Mouse (Mus musculus) bone marrow macrophage, adult 2 months (primary cell): Measurements from ENCODE around the gene Mical3. TPM values are rescaled to one million over a fixed set of nuclear protein-coding genes. Genes with fewer than 3 reads are reported as not detected.
A peak's percentile ranks its signal among the peaks of the same experiment; 100 is the strongest.

ENCODE experiments used
- H3K27ac ChIP-seq: 2 replicates; pipeline ENCODE4 v1.5.1; 2012; ENCODE audit warnings: low read depth, low read length; ENCODE audit not compliant: insufficient read depth
- H3K4me1 ChIP-seq: 2 replicates; pipeline ENCODE4 v1.6.1; 2012; ENCODE audit warnings: low read length; ENCODE audit not compliant: control insufficient read depth, insufficient read depth
- H3K4me3 ChIP-seq: 2 replicates; pipeline ENCODE4 v1.5.1; 2012; ENCODE audit warnings: mild to moderate bottlenecking, low read length, moderate library complexity; ENCODE audit not compliant: insufficient read depth
- CTCF ChIP-seq: IDR thresholded peaks from 2 replicates; pipeline ENCODE4 v1.5.1; 2012; ENCODE audit warnings: low read depth, mild to moderate bottlenecking, low read length, moderate library complexity
- POLR2A ChIP-seq: IDR thresholded peaks from 2 replicates; pipeline ENCODE4 v1.6.1; 2012; ENCODE audit warnings: mild to moderate bottlenecking, low read depth, low read length, borderline replicate concordance
- polyA plus RNA-seq: library from polyadenylated mRNA; stranded (reverse); fragments of >200 nt; gene quantifications from 2 replicates; pipeline ENCODE4 v1.2.4, GENCODE M21; 2012; ENCODE audit not compliant: missing spikeins, insufficient read depth, insufficient read length

Mical3 gene
- polyA plus RNA-seq, 1 experiment: 4.1 TPM

DNA sequence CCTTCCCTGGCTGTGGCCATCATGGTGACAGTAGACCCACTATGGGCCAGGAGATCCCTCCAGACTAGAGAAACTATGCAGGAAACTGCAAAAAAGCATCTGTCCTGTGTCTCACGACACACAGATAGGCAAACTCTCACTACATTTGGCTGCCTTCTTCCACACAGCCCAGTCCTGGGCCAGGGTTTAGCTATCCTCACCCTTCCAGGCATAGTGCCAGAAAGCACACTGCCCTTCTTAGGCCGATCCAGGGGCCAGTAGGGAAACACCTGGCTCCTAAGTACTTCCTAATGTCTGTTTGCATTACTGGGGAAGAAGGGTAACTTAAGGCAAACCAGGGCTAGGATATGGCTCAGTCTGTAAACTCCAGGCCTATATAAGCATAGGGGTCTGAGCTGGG is 217.9 kb downstream of the Mical3 start:
- H3K27ac ChIP-seq: peak overlapping the region; percentile 51

DNA sequence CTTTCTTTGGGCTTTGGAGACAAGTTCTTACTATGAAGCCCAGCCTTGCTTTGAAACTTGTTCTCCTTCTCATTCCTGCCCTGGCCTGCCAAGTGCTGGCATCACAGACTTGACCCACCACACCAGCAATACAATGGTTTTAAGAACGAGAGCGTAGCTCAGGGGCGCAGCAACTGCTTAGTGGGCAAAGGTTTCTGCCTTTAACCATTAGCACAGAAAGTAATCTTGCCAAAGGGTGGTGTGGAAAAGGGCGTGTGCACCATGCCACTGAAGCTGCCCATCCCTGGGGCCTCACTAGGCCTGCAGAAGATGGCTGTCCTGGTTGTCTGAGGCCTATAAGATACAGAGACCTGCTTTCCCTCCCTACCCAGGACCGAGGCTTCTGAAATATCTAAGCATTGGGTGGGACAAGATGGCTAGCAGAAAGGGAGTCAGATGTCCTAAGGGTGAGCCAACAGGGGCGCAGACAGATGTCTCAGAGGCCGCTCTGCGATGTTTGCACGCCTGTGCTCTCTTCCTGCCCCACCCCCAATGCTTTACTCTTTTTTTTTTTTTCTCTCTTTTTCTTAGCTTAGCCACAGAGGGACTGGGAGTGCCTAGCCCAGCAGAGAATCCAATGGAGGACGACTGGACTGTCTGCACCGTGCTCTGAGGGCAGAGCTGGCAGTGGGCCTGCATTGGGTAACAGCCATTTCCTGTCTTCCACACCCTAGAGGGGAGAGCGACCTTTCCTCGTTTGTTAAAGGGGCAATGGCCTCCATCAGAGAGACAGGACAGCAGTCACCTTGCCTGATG is 219.4 kb downstream of the Mical3 start:
- H3K4me3 ChIP-seq: no peak overlapping the region; the same call in 1 of the 2 replicates
- H3K27ac ChIP-seq: peak overlapping the region; percentile 32
- TF ChIP-seq CTCF (no peak), POLR2A (no peak)
- peaks cover 69% of the 10 kb centered on the region for H3K4me1 ChIP-seq

More for the DNA sequence above, 217.9 kb downstream of the Mical3 start:
- Histone ChIP-seq H3K4me1 (peaks cover 58% of the 10 kb centered on the region), H3K4me3 (no peak overlapping the region)
- no peak for TF ChIP-seq POLR2A
- no peak for TF ChIP-seq CTCF

DNA sequence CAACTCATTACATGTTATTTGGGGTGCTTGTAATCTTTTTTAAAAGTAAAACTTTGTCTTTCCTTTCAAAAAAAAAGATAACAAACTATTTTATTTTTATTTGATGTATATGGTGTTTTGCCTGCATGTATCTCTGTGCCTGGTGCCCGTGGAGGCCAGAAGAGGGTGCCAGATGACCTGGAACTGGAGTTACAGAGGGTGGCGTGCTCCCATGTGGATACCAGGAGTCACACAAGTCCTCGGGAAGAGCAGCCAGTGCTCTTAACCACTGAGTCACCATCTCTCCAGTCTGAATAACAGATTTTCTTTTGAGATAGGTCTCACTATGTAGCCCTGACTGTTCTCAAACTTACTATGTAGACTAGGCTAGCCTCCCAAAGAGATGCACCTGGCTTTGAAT is 221.3 kb downstream of the Mical3 start:
- TF ChIP-seq POLR2A: no peak
- TF ChIP-seq CTCF: no peak
- H3K4me1 ChIP-seq: peaks cover 62% of the 10 kb centered on the region
- H3K4me3 ChIP-seq: no peak overlapping the region
- no peak overlapping the region for H3K27ac ChIP-seq

DNA sequence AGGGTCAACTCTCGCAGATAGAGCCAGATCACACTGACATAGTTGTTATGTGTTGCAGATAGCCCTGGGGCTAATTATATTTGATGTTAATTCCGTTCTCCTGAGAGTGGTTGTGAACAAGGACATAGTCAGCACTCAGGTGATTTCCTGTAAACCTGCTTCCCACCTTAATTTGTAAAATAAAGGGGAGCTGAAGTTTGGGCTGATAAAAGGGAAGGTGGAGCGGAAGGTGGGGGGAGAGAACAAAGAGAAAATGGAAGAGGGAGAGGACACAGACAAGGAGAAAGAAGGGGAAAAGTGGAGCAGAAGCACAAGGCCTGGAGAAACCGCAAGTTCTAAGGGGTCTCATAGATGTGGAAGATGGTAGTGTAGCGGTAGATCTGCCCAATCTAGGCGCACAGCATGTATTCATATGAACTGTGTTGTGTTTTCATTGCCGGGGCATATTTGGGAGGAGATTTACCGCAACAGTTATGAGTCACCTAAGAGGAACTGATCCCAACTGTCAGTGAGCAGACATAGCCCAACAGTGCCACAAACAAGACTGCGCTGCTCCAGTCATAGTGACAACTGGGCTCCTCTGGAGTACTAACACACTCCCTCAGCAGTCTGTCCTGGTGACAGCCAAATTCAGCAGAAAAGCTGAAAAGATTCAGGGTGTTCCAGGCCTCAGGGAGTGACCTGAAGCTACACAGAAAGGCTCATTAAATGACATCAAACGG is 222.8 kb downstream of the Mical3 start:
- H3K27ac ChIP-seq: peak overlapping the region; percentile 49
- peaks cover 61% of the 10 kb centered on the region for H3K4me1 ChIP-seq
- 0 out of 2 replicates have a peak overlapping the region, but pooled peaks have one; percentile 5 for H3K4me3 ChIP-seq

DNA sequence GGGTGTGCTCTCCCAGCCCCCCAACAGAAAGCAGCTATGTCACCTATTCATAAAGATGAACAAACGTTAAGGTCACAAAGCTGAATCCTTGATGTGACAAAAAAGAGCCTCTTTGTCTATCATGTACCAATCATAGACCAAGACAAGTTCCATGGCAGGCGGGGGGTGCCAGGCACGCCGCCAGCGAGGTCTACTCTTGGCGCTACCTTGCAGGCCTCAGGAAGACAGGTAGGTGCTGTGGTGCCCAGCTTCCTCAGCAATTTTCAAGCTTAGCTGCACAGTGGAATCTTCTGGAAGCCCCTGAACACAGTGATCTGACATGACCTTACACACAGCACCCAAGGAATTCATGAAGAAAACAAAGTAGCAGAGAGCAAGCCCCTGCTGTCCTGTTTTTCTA is 224.3 kb downstream of the Mical3 start:
- no peak overlapping the region for H3K4me3 ChIP-seq
- H3K27ac ChIP-seq: no peak overlapping the region
- peaks cover 59% of the 10 kb centered on the region for H3K4me1 ChIP-seq
- TF ChIP-seq POLR2A: no peak

DNA sequence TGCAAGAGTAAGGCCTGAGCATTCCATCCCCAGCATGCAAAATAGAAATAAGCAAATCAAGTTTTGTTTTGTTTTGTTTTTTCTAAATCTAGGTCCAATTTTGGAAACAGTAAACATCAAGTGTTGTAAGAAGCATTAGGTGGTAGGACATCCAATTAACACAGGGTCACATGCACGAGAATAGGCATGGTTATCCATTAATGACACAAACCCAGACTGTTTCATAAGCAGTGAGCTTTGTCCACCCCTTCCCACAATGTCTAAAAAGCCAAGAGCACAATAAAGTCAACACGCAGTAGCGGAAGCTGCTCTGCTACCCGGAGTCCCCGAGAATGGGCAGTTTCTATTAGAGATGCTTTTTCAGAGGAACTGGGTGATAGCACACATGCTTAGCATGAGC is 225.7 kb downstream of the Mical3 start:
- no peak for TF ChIP-seq CTCF
- TF ChIP-seq POLR2A: no peak
- H3K4me1 ChIP-seq: peaks cover 59% of the 10 kb centered on the region
- H3K27ac ChIP-seq: no peak overlapping the region
- no peak overlapping the region for H3K4me3 ChIP-seq

DNA sequence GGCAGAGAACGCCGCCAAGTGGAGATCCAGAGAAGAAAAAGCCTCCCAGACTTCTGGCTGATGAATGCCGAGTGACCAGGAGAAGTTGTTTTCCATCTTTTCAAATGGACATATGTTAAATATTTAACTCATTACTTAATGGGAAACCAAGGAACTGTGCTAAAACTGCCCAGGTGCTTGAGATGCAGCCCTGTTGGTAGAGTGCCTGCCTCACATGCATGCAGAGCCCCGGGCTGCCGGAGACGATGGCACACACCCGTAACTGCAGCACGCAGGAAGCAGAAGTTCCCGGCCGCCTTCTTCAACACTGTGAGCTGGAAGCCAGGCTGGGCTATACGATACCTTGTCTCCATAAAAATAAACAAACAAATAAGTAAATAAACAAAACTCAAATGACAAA is 226.8 kb downstream of the Mical3 start:
- TF ChIP-seq CTCF (no peak), POLR2A (no peak)
- H3K4me3 ChIP-seq: no peak overlapping the region
- H3K27ac ChIP-seq: no peak overlapping the region; the same call in 1 of the 2 replicates
- H3K4me1 ChIP-seq: peaks cover 69% of the 10 kb centered on the region

DNA sequence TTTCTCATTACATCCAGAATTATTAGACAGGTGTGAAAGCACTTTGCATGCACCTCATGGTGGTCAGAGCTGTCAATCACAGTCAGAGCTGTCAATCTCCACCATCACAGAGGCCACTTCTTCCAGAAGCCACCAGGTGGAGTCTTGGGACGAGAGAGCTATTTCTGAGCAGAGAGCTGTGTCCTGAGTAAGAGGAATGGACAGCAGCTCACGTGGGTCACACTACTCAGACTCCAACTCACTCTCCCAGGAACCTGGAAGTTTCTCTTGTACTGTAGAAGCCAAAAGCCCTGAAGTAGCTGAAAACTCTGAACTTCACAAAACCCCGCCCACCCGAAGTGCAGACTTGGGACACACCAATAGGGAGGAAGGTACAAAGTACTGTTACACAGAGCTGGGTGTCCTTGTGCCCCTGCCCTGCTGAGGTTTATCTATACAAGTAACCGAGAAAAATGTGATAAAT is 227.3 kb downstream of the Mical3 start:
- Histone ChIP-seq H3K4me1 (peaks cover 68% of the 10 kb centered on the region), H3K4me3 (no peak overlapping the region), H3K27ac (no peak overlapping the region; the same call in 1 of the 2 replicates)
- TF ChIP-seq POLR2A (no peak), CTCF (peak; percentile 22; the same call in 1 of the 2 replicates)

DNA sequence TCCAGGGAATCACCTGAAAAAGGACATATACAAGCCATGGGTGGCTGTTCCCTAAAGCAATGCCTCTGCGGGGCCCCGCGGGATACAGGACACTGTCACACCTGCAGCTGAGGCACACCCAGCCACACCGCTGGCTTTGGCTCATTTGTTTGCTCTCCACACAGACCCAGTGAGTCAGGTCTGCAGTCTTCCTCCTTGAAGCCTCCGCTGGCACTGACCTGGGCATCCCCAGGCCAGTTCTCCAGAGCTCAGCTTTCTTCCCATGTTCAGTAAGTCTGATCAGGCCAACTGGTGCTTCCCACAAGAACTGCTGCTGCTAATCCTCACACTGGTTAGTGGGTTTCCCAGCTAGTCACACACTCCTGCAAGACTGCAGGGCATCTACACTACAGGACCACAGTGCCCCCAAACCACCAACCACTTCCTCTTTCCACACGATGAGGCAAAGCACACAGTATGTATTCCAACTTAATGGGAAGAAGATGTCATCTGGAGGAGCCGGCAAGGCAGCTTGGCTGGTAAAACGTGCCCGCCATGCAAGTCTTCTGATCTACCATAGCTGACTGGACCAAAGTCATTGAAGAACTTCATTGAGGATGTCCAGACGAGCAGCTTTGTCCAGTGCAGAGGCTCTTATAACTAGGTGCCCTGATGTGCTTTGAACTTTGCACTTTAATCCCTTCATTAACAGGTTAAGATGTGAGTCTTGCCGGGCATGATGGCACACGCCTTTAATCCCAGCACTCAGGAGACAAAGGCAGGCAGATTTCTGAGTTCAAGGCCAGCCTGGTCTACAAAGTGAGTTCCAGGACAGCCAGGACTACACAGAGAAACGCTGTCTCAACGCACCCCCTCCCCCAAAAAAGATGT is 228.8 kb downstream of the Mical3 start:
- no peak overlapping the region for H3K4me3 ChIP-seq
- peak overlapping the region; percentile 55 for H3K27ac ChIP-seq
- peaks cover 55% of the 10 kb centered on the region for H3K4me1 ChIP-seq
- TF ChIP-seq POLR2A (no peak), CTCF (no peak)
